Mouse (Mus musculus) heart, postnatal 0 days (tissue): ENCODE data around the gene Rpl4. TPM values are rescaled to one million over a fixed set of nuclear protein-coding genes. Genes with fewer than 3 reads are reported as not detected.

Experiments
- ATAC-seq: fragments of 200-750 bp; cut with Nextera tagmentation; 2 replicates; pipeline ENCODE4 v1.8.0; 2017; ENCODE audit warnings: low read depth, moderate number of reproducible peaks, moderate library complexity; ENCODE audit not compliant: insufficient read depth
- DNase-seq: peaks from one replicate; pipeline ENCODE4 v3.0.0-alpha.2; 2016; ENCODE audit warnings: low spot score
- H3K27ac ChIP-seq: fragments of 300-500 bp; sonication (generic); 2 replicates; pipeline ENCODE4 v1.5.1; 2014; ENCODE audit warnings: low read depth, mild to moderate bottlenecking
- H3K27me3 ChIP-seq: fragments of 300-500 bp; sonication (generic); 2 replicates; pipeline ENCODE4 v1.6.1; 2014; ENCODE audit warnings: low read length, mixed read lengths; ENCODE audit not compliant: control insufficient read depth, insufficient read depth
- H3K36me3 ChIP-seq: fragments of 300-500 bp; sonication (generic); replicated peaks from 2 replicates; pipeline ENCODE4 v1.6.1; 2014; ENCODE audit warnings: low read length, mixed read lengths; ENCODE audit not compliant: control insufficient read depth, insufficient read depth
- H3K4me1 ChIP-seq: fragments of 300-500 bp; sonication (generic); 2 replicates; pipeline ENCODE4 v1.6.1; 2014; ENCODE audit warnings: antibody characterized with exemption; ENCODE audit not compliant: control insufficient read depth, insufficient read depth
- H3K4me2 ChIP-seq: fragments of 300-500 bp; sonication (generic); 2 replicates; pipeline ENCODE4 v1.6.1; 2014; ENCODE audit warnings: low read depth, mild to moderate bottlenecking, low read length, moderate library complexity
- H3K4me3 ChIP-seq: fragments of 300-500 bp; sonication (generic); 2 replicates; pipeline ENCODE4 v1.5.1; 2014; ENCODE audit warnings: low read depth, low read length
- H3K9ac ChIP-seq: fragments of 300-500 bp; sonication (generic); replicated peaks from 2 replicates; pipeline ENCODE4 v1.6.1; 2014; ENCODE audit warnings: low read depth, low read length, mixed read lengths
- H3K9me3 ChIP-seq: fragments of 300-500 bp; sonication (generic); replicated peaks from 2 replicates; pipeline ENCODE4 v1.6.1; 2016; ENCODE audit warnings: low read length; ENCODE audit not compliant: control insufficient read depth
- CTCF ChIP-seq: IDR thresholded peaks from 2 replicates; pipeline ENCODE4 v1.5.1; 2016; ENCODE audit warnings: antibody characterized with exemption, control low read depth, low read depth
- EP300 ChIP-seq: IDR thresholded peaks from 2 replicates; pipeline ENCODE4 v1.6.1; 2016; ENCODE audit warnings: antibody characterized with exemption, low read depth
- WGBS: fragments of 180-500 bp; shearing (Covaris S2); extraction: QIAGEN DNeasy Blood & Tissue Kit; methylation state at CpG from one replicate; pipeline ENCODE4 v1.1.7; 2014; 5-methylcytosine and 5-hydroxymethylcytosine counted together
- microRNA-seq: library from miRNA; unstranded; fragments of <30 nt; microRNA quantifications from one replicate; pipeline ENCODE4, GENCODE M21; 2016
- polyA plus RNA-seq: library from polyadenylated mRNA; unstranded; fragments of >200 nt; fragmentation: Nextera tagmentation; extraction: Ambion mirVana; gene quantifications from 2 replicates; pipeline ENCODE4 v1.2.1, GENCODE M21; 2015
- total RNA-seq: library from RNA; depleted of rRNA; stranded (reverse); fragments of >200 nt; gene quantifications from 2 replicates; pipeline ENCODE4 v1.2.3, GENCODE M21; 2014; ENCODE audit warnings: low replicate concordance; rRNA removed

The Rpl4 gene
- total and polyA plus RNA-seq, 2 experiments from 2014 or later, result 545 to 760 TPM

- ATAC-seq, result no peak
- Histone ChIP-seq H3K27ac (no peak overlapping the region), H3K4me3 (no peak overlapping the region), H3K9ac (no peak overlapping the region), H3K4me2 (no peak overlapping the region), H3K4me1 (peaks cover 4% of the 10 kb centered on the region; the same call in 1 of the 2 replicates), H3K9me3 (no peaks in the 10 kb centered on the region), H3K27me3 (no peaks in the 10 kb centered on the region), H3K36me3 (no peaks in the 10 kb centered on the region)
- TF ChIP-seq CTCF (no peak), EP300 (no peak)
- 65% methylated on average over 2 of the region's 2 CpGs for WGBS
- no peak for DNase-seq
These were observed 48.9 kb downstream of the Rpl4 start for GRCm38 (mm10) chr9:64222098-64222497.

DNA sequence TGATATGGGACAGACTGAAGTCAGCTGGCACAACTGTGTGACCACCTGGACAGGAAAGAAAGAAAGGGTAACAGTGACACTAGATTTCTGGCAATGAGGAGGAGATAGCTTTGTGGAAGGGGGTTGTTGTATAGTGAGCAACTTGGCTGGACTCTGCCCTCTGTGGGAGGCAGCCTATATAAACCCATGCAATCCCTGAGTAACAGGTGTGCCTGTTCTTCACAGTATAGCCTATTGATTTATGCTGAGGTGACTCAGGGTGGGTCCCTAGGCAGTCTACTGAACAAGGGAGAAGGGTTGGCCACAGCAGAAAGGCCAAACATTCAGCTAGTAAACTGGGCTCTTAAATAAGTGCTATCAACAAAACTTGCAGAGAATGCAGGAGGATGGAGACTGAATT, 52.6 kb downstream of the Rpl4 start:
- Histone ChIP-seq H3K4me1 (peaks cover 10% of the 10 kb centered on the region; the same call in 1 of the 2 replicates), H3K9me3 (no peaks in the 10 kb centered on the region), H3K36me3 (no peaks in the 10 kb centered on the region), H3K27me3 (no peaks in the 10 kb centered on the region), H3K9ac (no peak overlapping the region), H3K4me2 (no peak overlapping the region), H3K27ac (no peak overlapping the region), H3K4me3 (no peak overlapping the region)
- ATAC-seq (no peak), DNase-seq (no peak)
- TF ChIP-seq EP300 (no peak), CTCF (no peak)

GRCm38 (mm10) chr9:64227736-64228135, 54.6 kb downstream of the Rpl4 start:
- Histone ChIP-seq H3K36me3 (no peaks in the 10 kb centered on the region), H3K4me3 (no peak overlapping the region), H3K4me1 (peaks cover 23% of the 10 kb centered on the region), H3K27me3 (no peaks in the 10 kb centered on the region), H3K4me2 (no peak overlapping the region), H3K9ac (no peak overlapping the region), H3K27ac (no peak overlapping the region), H3K9me3 (no peaks in the 10 kb centered on the region)
- 54% methylated on average over 12 of the region's 12 CpGs for WGBS
- ATAC-seq (no peak), DNase-seq (no peak)
- TF ChIP-seq EP300, result no peak
- no peak for TF ChIP-seq CTCF

Small RNA genes within 50 kb of the gene (microRNA-seq; reads per million reads assigned to microRNA genes)
- gene Gm24106, result not detected

Other genes starting within 250 kb of the Rpl4 start
- 68.4 and 93.1 TPM in 2 replicates for gene Smad6, start 151.3 kb upstream of the Rpl4 start, total RNA-seq
- gene Smad6, start 151.3 kb upstream of the Rpl4 start, polyA plus RNA-seq, result 5.6 and 6.7 TPM in 2 replicates
- not detected in 2 replicates for gene Lctl, start 56.2 kb upstream of the Rpl4 start, total RNA-seq
- 0.21 TPM in 1 of 2 replicates, not detected in the other for gene Lctl, start 56.2 kb upstream of the Rpl4 start, polyA plus RNA-seq
- 9.8 and 28.8 TPM in 2 replicates for gene Zwilch, start 271 bp upstream of the Rpl4 start, total RNA-seq
- 3.8 and 4.9 TPM in 2 replicates for gene Zwilch, start 271 bp upstream of the Rpl4 start, polyA plus RNA-seq
- 2.5 and 4.2 TPM in 2 replicates for gene Snapc5, start 5.9 kb downstream of the Rpl4 start, total RNA-seq
- 31.7 and 32.0 TPM in 2 replicates for gene Snapc5, start 5.9 kb downstream of the Rpl4 start, polyA plus RNA-seq
- not detected in 2 replicates for gene Uchl4, start 61.8 kb downstream of the Rpl4 start, total RNA-seq
- gene Uchl4, start 61.8 kb downstream of the Rpl4 start, polyA plus RNA-seq, result 0.75 and 1.1 TPM in 2 replicates
- gene Map2k1, start 80.3 kb downstream of the Rpl4 start, total RNA-seq, result 110 and 149 TPM in 2 replicates
- gene Map2k1, start 80.3 kb downstream of the Rpl4 start, polyA plus RNA-seq, result 57.1 and 57.7 TPM in 2 replicates
- 19.8 and 20.9 TPM in 2 replicates for gene Tipin, start 108.2 kb downstream of the Rpl4 start, total RNA-seq
- gene Tipin, start 108.2 kb downstream of the Rpl4 start, polyA plus RNA-seq, result 54.1 and 60.7 TPM in 2 replicates
- gene Dis3l, start 167.9 kb downstream of the Rpl4 start, total RNA-seq, result 11.8 and 18.9 TPM in 2 replicates
- gene Dis3l, start 167.9 kb downstream of the Rpl4 start, polyA plus RNA-seq, result 11.4 and 12.9 TPM in 2 replicates
- gene Megf11, start 212.3 kb downstream of the Rpl4 start, total RNA-seq, result 0.15 and 0.23 TPM in 2 replicates
- gene Megf11, start 212.3 kb downstream of the Rpl4 start, polyA plus RNA-seq, result 0.18 and 0.19 TPM in 2 replicates